Mouse (Mus musculus) olfactory bulb, adult 2 months (tissue): ENCODE data around the gene Olfr556. TPM values are rescaled to one million over a fixed set of nuclear protein-coding genes. Genes with fewer than 3 reads are reported as not detected.
"Not testable (repeated sequence)": the region's sequence is repeated elsewhere in the genome, so short reads cannot be mapped to it uniquely, and the experiment has no call there.

Experiments used
- H3K27ac ChIP-seq: fragments of 200-500 bp; 2 replicates; pipeline ENCODE4 v1.5.1; 2012; ENCODE audit warnings: low read depth, low read length; ENCODE audit not compliant: insufficient read depth
- H3K4me1 ChIP-seq: fragments of 200-500 bp; 2 replicates; pipeline ENCODE4 v1.6.1; 2012; ENCODE audit warnings: low read length; ENCODE audit not compliant: control insufficient read depth, insufficient read depth
- H3K4me3 ChIP-seq: fragments of 200-500 bp; 2 replicates; pipeline ENCODE4 v1.5.1; 2012; ENCODE audit warnings: mild to moderate bottlenecking, low read depth, low read length, moderate library complexity; ENCODE audit not compliant: insufficient read depth
- CTCF ChIP-seq: fragments of 200-500 bp; IDR thresholded peaks from 2 replicates; pipeline ENCODE4 v1.5.1; 2012; ENCODE audit warnings: low read depth, mild to moderate bottlenecking, low read length, moderate library complexity; ENCODE audit not compliant: insufficient read depth
- POLR2A ChIP-seq: fragments of 200-500 bp; IDR thresholded peaks from 2 replicates; pipeline ENCODE4 v1.6.1; 2012; ENCODE audit warnings: mild to moderate bottlenecking, low read depth, low read length, moderate library complexity; ENCODE audit not compliant: insufficient read depth
- WGBS: fragments of 180-500 bp; shearing (Covaris S2); methylation state at CpG from one replicate; pipeline ENCODE4 v1.1.7; 2018; 5-methylcytosine and 5-hydroxymethylcytosine counted together
- polyA plus RNA-seq: library from polyadenylated mRNA; stranded (reverse); fragments of >200 nt; gene quantifications from 2 replicates; pipeline ENCODE4 v1.2.4, GENCODE M21; 2012; ENCODE audit warnings: low replicate concordance; ENCODE audit not compliant: missing spikeins, insufficient read depth, insufficient read length

Olfr556 gene
- not detected in 2 replicates for polyA plus RNA-seq

DNA sequence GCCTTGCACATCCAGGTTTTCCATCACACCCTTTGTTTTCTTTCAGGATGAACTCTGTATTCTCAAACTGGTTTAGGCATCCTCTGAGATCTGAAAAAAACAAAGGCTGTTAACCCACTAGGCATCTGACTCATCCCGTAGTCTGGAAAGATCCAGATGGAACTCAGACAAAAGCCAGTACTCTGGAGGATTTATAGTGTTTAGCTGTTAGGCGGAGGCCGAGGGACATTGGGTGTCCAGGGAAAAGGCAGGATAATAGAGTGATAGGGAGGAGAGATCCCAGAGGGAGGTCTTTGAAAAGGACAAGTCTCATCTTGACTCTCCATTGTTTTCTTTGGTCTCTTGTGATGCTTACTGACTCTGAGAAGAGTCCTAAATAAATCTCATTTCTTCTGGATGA lies at the start of gene Olfr556:
TSS of gene Olfr556 (plus strand) at position 301 of the 400 bp plus-strand sequence.
- TF ChIP-seq POLR2A: no peak
- TF ChIP-seq CTCF: no peak
- Histone ChIP-seq H3K4me3 (no peak within 1 kb of the TSS), H3K4me1 (no peaks in the 10 kb centered on the region), H3K27ac (no peak within 1 kb of the TSS)
- WGBS: 58% methylated on average over 3 of the region's 3 CpGs

DNA sequence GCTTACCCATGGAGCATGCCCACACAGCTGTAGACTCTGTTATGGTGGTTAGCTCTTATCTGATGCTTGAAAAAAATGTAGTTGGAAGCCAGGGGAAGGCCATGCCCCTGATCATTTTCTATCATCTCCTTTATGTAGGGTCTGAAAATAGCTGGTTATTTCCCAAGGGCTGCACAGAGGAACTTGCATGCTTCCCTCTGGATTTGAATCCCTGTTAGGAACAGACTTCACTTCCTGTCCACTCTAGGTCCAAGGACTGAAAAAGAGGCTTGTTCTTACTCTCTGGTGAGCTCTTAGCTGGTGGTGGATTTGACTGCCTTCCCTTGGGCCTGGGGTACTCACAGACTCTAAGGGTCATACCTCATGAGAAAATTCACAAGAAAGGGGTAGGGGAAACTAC lies 46.6 kb upstream of the Olfr556 start, which contains the start of gene Olfr553:
TSS of gene Olfr553 (minus strand) at position 101 of the 400 bp plus-strand sequence.
- no peak for TF ChIP-seq POLR2A
- no peak for TF ChIP-seq CTCF
- no peaks in the 10 kb centered on the region for H3K4me1 ChIP-seq
- no peak within 1 kb of the TSS for H3K27ac ChIP-seq
- no peak within 1 kb of the TSS for H3K4me3 ChIP-seq

DNA sequence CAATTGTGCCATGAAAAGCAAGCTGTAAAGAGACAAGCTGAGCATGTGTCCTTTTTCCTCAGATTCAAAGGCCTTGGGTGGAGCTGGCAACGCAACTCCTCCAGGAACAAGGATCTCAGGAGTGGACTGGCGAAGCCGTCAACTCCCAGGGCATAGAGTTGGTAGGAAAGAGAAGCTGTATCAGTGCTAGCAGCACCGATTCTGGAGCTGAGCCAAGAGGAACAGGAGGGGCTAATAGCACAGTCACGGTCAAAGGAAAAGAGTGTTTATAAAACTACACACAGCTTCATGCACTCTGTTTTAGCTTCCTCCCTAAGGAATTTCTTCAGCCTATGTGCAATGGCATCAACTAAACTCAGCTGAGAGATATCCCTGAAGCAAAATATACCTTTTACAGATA lies 45.1 kb upstream of the Olfr556 start:
- H3K4me3 ChIP-seq: no peak overlapping the region
- H3K27ac ChIP-seq: no peak overlapping the region
- WGBS: 45% methylated on average over 5 of the region's 5 CpGs
- H3K4me1 ChIP-seq: no peaks in the 10 kb centered on the region
- no peak for TF ChIP-seq CTCF
- TF ChIP-seq POLR2A: no peak

DNA sequence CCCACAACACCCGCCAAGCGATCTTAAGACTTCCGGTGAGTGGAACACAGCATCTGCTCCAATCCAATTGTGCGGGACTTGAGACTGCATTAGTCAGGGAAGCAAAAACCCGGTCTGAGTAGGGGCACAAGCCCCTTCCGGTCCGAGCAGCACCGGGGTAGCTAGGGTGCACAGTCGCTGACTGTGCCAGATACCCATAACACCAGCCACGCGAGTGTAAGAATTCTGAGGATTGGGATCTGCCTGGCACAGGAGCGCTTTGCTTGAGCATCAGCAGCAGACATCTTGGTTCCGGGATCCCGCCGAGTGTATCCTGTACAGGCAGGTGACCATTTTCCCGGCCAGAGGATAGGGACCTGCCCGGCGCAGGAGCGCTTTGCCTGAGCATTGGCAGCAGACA lies 44.3 kb upstream of the Olfr556 start:
- not testable (repeated sequence) for H3K27ac ChIP-seq, H3K4me3 ChIP-seq, H3K4me1 ChIP-seq
- WGBS: 89% methylated on average over 19 of the region's 19 CpGs

DNA sequence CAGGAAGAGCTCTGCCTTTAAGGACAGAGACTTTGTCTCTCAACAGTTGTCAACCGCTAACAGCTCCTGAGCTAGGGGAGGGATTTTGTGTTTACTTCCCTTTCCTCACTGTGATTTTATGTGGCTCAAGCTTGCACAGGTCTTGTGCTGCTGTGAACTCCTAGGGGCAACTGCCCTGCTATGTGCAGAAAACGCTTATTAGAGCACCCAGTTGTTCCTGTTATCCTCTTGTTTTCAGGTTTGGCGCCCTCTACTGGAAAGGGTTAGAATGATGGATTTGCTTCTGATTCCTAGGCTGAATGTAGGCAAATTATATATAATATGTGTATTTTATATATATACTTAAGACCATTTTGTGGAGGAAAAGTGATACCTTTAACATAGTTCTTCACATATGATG lies 28.0 kb upstream of the Olfr556 start:
- H3K4me3 ChIP-seq: no peak overlapping the region
- TF ChIP-seq CTCF (no peak), POLR2A (no peak)
- WGBS: 33% methylated on average over 3 of the region's 3 CpGs
- no peaks in the 10 kb centered on the region for H3K4me1 ChIP-seq
- H3K27ac ChIP-seq: no peak overlapping the region

DNA sequence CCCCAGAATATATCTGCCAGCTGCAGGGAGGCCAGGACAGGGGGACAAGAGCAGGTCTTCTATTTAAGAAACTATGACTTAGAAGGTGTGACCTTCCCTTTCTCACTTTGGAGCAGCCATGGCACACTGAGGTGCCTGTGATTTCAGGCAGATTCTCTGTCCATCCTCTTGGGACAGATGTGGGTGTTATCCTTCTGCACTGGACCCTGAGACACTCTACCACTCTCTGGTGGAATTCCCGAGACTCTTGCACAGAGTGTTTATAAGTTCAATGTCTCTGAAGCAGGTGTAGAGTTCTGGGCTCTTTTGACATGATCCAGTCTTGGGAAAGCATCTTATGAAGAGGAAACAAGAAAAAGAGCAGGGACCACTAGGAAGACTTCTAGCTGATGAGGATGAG lies 26.6 kb upstream of the Olfr556 start, which contains the start of gene Olfr554:
TSS of gene Olfr554 (plus strand) at position 301 of the 400 bp plus-strand sequence.
- TF ChIP-seq CTCF: no peak
- TF ChIP-seq POLR2A: no peak
- Histone ChIP-seq H3K4me1 (no peaks in the 10 kb centered on the region), H3K27ac (no peak within 1 kb of the TSS), H3K4me3 (no peak within 1 kb of the TSS)
- 82% methylated on average over 1 of the region's 1 CpGs for WGBS

DNA sequence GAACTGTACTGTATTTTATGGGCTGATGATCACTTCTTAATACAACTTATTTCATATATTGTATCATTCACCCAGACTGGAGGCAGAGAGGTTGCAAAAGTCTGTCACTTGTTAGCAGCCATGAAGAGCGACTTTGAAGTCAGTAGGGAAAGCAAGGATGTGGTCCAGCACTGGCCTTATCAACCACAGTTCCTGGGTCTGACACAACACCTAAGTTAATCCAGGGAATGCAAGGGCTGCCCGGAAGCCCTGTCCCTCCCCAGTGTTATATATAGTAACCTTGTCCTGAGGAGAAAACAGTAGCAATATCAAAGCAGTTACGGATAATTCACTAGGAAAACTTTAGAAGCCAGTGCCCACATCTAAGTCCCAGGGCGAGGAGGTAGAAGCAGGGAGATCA lies 19.8 kb upstream of the Olfr556 start:
- H3K4me3 ChIP-seq, H3K4me1 ChIP-seq, H3K27ac ChIP-seq: not testable (repeated sequence)
- WGBS: 84% methylated on average over 4 of the region's 4 CpGs

DNA sequence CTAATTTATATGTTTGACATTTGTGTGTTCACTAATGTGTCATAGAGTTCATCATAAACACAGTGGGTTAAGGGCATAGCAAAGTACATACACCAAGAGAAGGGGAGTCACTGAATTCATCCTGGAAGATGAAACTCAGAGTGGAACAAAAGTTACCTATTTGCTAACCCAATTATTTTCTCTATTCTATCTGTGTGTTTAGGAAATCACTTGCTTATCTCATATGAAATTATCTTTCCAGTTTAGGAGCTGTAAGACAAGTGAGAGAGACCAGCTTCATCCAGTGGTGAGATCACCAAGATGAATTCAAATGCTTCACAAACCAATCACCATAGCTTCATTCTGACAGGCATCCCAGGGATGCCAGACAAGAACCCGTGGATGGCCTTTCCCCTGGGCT lies 6.2 kb upstream of the Olfr556 start, which contains the start of gene Olfr555:
TSS of gene Olfr555 (plus strand) at position 301 of the 400 bp plus-strand sequence.
- no peak within 1 kb of the TSS for H3K4me3 ChIP-seq
- TF ChIP-seq POLR2A (no peak), CTCF (no peak)
- no peak within 1 kb of the TSS for H3K27ac ChIP-seq
- 72% methylated on average over 1 of the region's 1 CpGs for WGBS
- H3K4me1 ChIP-seq: no peaks in the 10 kb centered on the region

DNA sequence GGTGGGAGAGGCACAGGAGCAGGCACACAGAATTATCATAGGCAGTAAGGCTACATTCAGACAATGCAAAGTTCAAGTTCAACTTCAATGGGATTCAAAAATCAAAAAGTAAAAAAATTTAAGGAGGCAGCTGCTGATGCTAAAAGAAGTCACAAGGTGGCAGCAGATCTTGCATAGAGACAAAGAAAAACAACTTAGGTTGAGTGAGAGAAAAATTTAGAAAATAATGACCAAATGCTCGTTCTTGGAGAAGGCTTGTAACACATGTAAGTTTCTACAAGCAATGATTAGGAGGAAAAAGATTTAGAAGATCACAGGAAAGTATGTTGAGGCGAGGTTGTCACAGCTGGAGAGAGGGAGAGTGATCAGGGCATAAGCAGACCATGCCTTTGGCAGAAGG lies 679 bp downstream of the Olfr556 start:
- TF ChIP-seq POLR2A (no peak), CTCF (no peak)

DNA sequence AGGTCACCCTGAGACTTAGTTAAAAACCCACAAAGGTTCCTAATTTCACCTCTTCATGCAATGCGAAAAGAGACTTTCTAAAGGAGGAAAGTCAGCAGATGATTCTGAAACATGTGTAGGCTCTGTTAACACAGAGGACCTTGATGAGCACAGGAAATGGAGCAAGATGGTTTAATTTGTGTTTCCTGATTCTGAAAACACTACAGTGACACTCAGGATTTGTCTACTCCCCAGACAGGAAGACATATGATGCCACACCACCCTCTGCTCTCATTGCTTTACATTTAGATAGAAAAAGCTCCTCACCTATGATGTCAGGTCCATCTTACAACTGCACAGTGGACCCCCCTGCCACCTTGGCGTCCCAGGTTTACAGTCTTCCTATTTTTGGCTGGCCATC lies 11.5 kb downstream of the Olfr556 start:
- 92% methylated on average over 2 of the region's 2 CpGs for WGBS
- TF ChIP-seq CTCF (no peak), POLR2A (no peak)
- H3K4me3 ChIP-seq: no peak overlapping the region
- H3K4me1 ChIP-seq: no peaks in the 10 kb centered on the region
- H3K27ac ChIP-seq: no peak overlapping the region

More for the DNA sequence above, 679 bp downstream of the Olfr556 start:
- WGBS: 20% methylated on average over 2 of the region's 2 CpGs
- Histone ChIP-seq H3K4me1 (no peaks in the 10 kb centered on the region), H3K27ac (no peak overlapping the region), H3K4me3 (no peak overlapping the region)
